Mouse (Mus musculus): ENCODE data around the gene Abca7. TPM values are rescaled to one million over a fixed set of nuclear protein-coding genes. Genes with fewer than 3 reads are reported as not detected.

The Abca7 gene
- polyA plus RNA-seq, 1 experiment from 2014 or later = 2.9 TPM

- no peak for DNase-seq (ENCODE audit: extremely low spot score, low spot score)
- Histone ChIP-seq H3K27ac (0 out of 2 replicates have a peak overlapping the region, but pooled peaks have one; percentile 25), H3K36me3 (replicated peaks) (peaks cover 51% of the 10 kb centered on the region), H3K27me3 (ENCODE audit: poor library complexity, severe bottlenecking) (no peaks in the 10 kb centered on the region), H3K4me3 (peak overlapping the region; percentile 90), H3K4me1 (peaks cover 58% of the 10 kb centered on the region), H3K9me3 (no peaks in the 10 kb centered on the region)
- 86% methylated on average over 5 of the region's 5 CpGs for WGBS
Observed at GRCm38 (mm10) chr10:80055364-80055763, 59.1 kb downstream of the Abca7 start.

GRCm38 (mm10) chr10:80055891-80056290 is 59.6 kb downstream of the Abca7 start:
- 90% methylated on average over 10 of the region's 10 CpGs for WGBS
- H3K36me3 ChIP-seq (replicated peaks) = peaks cover 57% of the 10 kb centered on the region
- H3K9me3 ChIP-seq = no peaks in the 10 kb centered on the region
- 0 out of 2 replicates have a peak overlapping the region, but pooled peaks have one; percentile 90 for H3K4me3 ChIP-seq
- no peak for DNase-seq (ENCODE audit: extremely low spot score, low spot score)
- H3K27ac ChIP-seq = no peak overlapping the region
- H3K27me3 ChIP-seq (ENCODE audit: poor library complexity, severe bottlenecking) = no peaks in the 10 kb centered on the region
- peaks cover 53% of the 10 kb centered on the region for H3K4me1 ChIP-seq

GRCm38 (mm10) chr10:80056506-80056905 is 60.2 kb downstream of the Abca7 start:
- WGBS = 92% methylated on average over 4 of the region's 4 CpGs

GRCm38 (mm10) chr10:80056976-80057682 is 60.8 kb downstream of the Abca7 start:
- Histone ChIP-seq H3K27ac (0 out of 2 replicates have a peak overlapping the region, but pooled peaks have one; percentile 6), H3K4me1 (peaks cover 40% of the 10 kb centered on the region), H3K4me3 (no peak overlapping the region), H3K36me3 (replicated peaks) (peaks cover 69% of the 10 kb centered on the region), H3K27me3 (ENCODE audit: poor library complexity, severe bottlenecking) (no peaks in the 10 kb centered on the region), H3K9me3 (no peaks in the 10 kb centered on the region)
- no peak for DNase-seq (ENCODE audit: extremely low spot score, low spot score)
- WGBS = 91% methylated on average over 27 of the region's 27 CpGs

More at GRCm38 (mm10) chr10:80056506-80056905, 60.2 kb downstream of the Abca7 start:
- DNase-seq (ENCODE audit: extremely low spot score, low spot score) = no peak
- Histone ChIP-seq H3K27ac (no peak overlapping the region), H3K4me1 (peaks cover 47% of the 10 kb centered on the region), H3K9me3 (no peaks in the 10 kb centered on the region), H3K27me3 (ENCODE audit: poor library complexity, severe bottlenecking) (no peaks in the 10 kb centered on the region), H3K4me3 (no peak overlapping the region), H3K36me3 (replicated peaks) (peaks cover 63% of the 10 kb centered on the region)

GRCm38 (mm10) chr10:80057683-80058326 is 61.5 kb downstream of the Abca7 start:
- H3K4me3 ChIP-seq = no peak overlapping the region
- 81% methylated on average over 30 of the region's 30 CpGs for WGBS
- H3K27ac ChIP-seq = peak overlapping the region; percentile 6; the same call in 1 of the 2 replicates
- H3K9me3 ChIP-seq = no peaks in the 10 kb centered on the region
- H3K27me3 ChIP-seq (ENCODE audit: poor library complexity, severe bottlenecking) = no peaks in the 10 kb centered on the region
- H3K4me1 ChIP-seq = peaks cover 34% of the 10 kb centered on the region
- DNase-seq (ENCODE audit: extremely low spot score, low spot score) = no peak
- H3K36me3 ChIP-seq (replicated peaks) = peaks cover 76% of the 10 kb centered on the region

GRCm38 (mm10) chr10:80063104-80063503 is 66.8 kb downstream of the Abca7 start:
- peaks cover under 1% of the 10 kb centered on the region; the same call in 1 of the 2 replicates for H3K4me1 ChIP-seq
- peaks cover 76% of the 10 kb centered on the region for H3K36me3 ChIP-seq (replicated peaks)
- no peak overlapping the region for H3K27ac ChIP-seq
- no peak overlapping the region for H3K4me3 ChIP-seq
- H3K9me3 ChIP-seq = no peaks in the 10 kb centered on the region
- H3K27me3 ChIP-seq (ENCODE audit: poor library complexity, severe bottlenecking) = no peaks in the 10 kb centered on the region
- 91% methylated on average over 5 of the region's 5 CpGs for WGBS
- no peak for DNase-seq (ENCODE audit: extremely low spot score, low spot score)

- H3K36me3 ChIP-seq (replicated peaks) = peaks cover 70% of the 10 kb centered on the region
Observed at GRCm38 (mm10) chr10:80063877-80064650, 67.8 kb downstream of the Abca7 start.

More at GRCm38 (mm10) chr10:80063877-80064650, 67.8 kb downstream of the Abca7 start:
- Histone ChIP-seq H3K27me3 (ENCODE audit: poor library complexity, severe bottlenecking) (no peaks in the 10 kb centered on the region), H3K4me1 (no peaks in the 10 kb centered on the region), H3K4me3 (no peak overlapping the region), H3K9me3 (no peaks in the 10 kb centered on the region), H3K27ac (no peak overlapping the region)
- 78% methylated on average over 23 of the region's 23 CpGs for WGBS
- DNase-seq (ENCODE audit: extremely low spot score, low spot score) = no peak

Other genes starting within 250 kb of the Abca7 start
- gene Polrmt, start 249.9 kb upstream of the Abca7 start, polyA plus RNA-seq (2016; fragmentation: Nextera tagmentation; extraction: Ambion mirVana) = 50.9 and 52.9 TPM in 2 replicates
- gene Fgf22, start 241.4 kb upstream of the Abca7 start, polyA plus RNA-seq (2016; fragmentation: Nextera tagmentation; extraction: Ambion mirVana) = 0.36 and 0.64 TPM in 2 replicates
- gene Rnf126, start 229.5 kb upstream of the Abca7 start, polyA plus RNA-seq (2016; fragmentation: Nextera tagmentation; extraction: Ambion mirVana) = 92.4 and 113 TPM in 2 replicates
- 1.1 and 1.5 TPM in 2 replicates for gene Fstl3, start 219.2 kb upstream of the Abca7 start, polyA plus RNA-seq (2016; fragmentation: Nextera tagmentation; extraction: Ambion mirVana)
- not detected in 2 replicates for gene Prss57, start 205.5 kb upstream of the Abca7 start, polyA plus RNA-seq (2016; fragmentation: Nextera tagmentation; extraction: Ambion mirVana)
- 114 and 119 TPM in 2 replicates for gene Palm, start 202.9 kb upstream of the Abca7 start, polyA plus RNA-seq (2016; fragmentation: Nextera tagmentation; extraction: Ambion mirVana)
- 0.18 and 1.0 TPM in 2 replicates for gene Misp, start 175.5 kb upstream of the Abca7 start, polyA plus RNA-seq (2016; fragmentation: Nextera tagmentation; extraction: Ambion mirVana)
- 370 and 377 TPM in 2 replicates for gene Ptbp1, start 142.1 kb upstream of the Abca7 start, polyA plus RNA-seq (2016; fragmentation: Nextera tagmentation; extraction: Ambion mirVana)
- 8.1 TPM in 2 replicates for gene Prtn3, start 122.0 kb upstream of the Abca7 start, polyA plus RNA-seq (2016; fragmentation: Nextera tagmentation; extraction: Ambion mirVana)
- gene Plppr3, start 121.9 kb upstream of the Abca7 start, polyA plus RNA-seq (2016; fragmentation: Nextera tagmentation; extraction: Ambion mirVana) = 91.4 and 102 TPM in 2 replicates
- not detected in 2 replicates for gene Elane, start 110.2 kb upstream of the Abca7 start, polyA plus RNA-seq (2016; fragmentation: Nextera tagmentation; extraction: Ambion mirVana)
- gene Cfd, start 105.6 kb upstream of the Abca7 start, polyA plus RNA-seq (2016; fragmentation: Nextera tagmentation; extraction: Ambion mirVana) = not detected in 2 replicates
- gene Med16, start 87.6 kb upstream of the Abca7 start, polyA plus RNA-seq (2016; fragmentation: Nextera tagmentation; extraction: Ambion mirVana) = 61.8 and 65.7 TPM in 2 replicates
- 1.9 TPM in 1 of 2 replicates, not detected in the other for gene Gm26602, start 85.6 kb upstream of the Abca7 start, polyA plus RNA-seq (2016; fragmentation: Nextera tagmentation; extraction: Ambion mirVana)
- 0.28 and 0.48 TPM in 2 replicates for gene Kiss1r, start 79.5 kb upstream of the Abca7 start, polyA plus RNA-seq (2016; fragmentation: Nextera tagmentation; extraction: Ambion mirVana)
- gene R3hdm4, start 75.3 kb upstream of the Abca7 start, polyA plus RNA-seq (2016; fragmentation: Nextera tagmentation; extraction: Ambion mirVana) = 112 and 116 TPM in 2 replicates
- gene Arid3a, start 69.5 kb upstream of the Abca7 start, polyA plus RNA-seq (2016; fragmentation: Nextera tagmentation; extraction: Ambion mirVana) = 12.5 and 13.0 TPM in 2 replicates
- 165 and 167 TPM in 2 replicates for gene Wdr18, start 36.3 kb upstream of the Abca7 start, polyA plus RNA-seq (2016; fragmentation: Nextera tagmentation; extraction: Ambion mirVana)
- gene Grin3b, start 25.8 kb upstream of the Abca7 start, polyA plus RNA-seq (2016; fragmentation: Nextera tagmentation; extraction: Ambion mirVana) = 0.20 and 0.31 TPM in 2 replicates
- 8.4 and 9.6 TPM in 2 replicates for gene Tmem259, start 12.2 kb upstream of the Abca7 start, polyA plus RNA-seq (2016; fragmentation: Nextera tagmentation; extraction: Ambion mirVana)
- gene Cnn2, start 7.9 kb upstream of the Abca7 start, polyA plus RNA-seq (2016; fragmentation: Nextera tagmentation; extraction: Ambion mirVana) = 222 and 226 TPM in 2 replicates
- gene Arhgap45, start 20.2 kb downstream of the Abca7 start, polyA plus RNA-seq (2016; fragmentation: Nextera tagmentation; extraction: Ambion mirVana) = 8.0 and 9.1 TPM in 2 replicates
- gene Polr2e, start 43.3 kb downstream of the Abca7 start, polyA plus RNA-seq (2016; fragmentation: Nextera tagmentation; extraction: Ambion mirVana) = 279 and 286 TPM in 2 replicates
- 670 and 692 TPM in 2 replicates for gene Gpx4, start 50.7 kb downstream of the Abca7 start, polyA plus RNA-seq (2016; fragmentation: Nextera tagmentation; extraction: Ambion mirVana)
- 14.7 and 15.6 TPM in 2 replicates for gene Sbno2, start 109.1 kb downstream of the Abca7 start, polyA plus RNA-seq (2016; fragmentation: Nextera tagmentation; extraction: Ambion mirVana)
- gene Stk11, start 119.3 kb downstream of the Abca7 start, polyA plus RNA-seq (2016; fragmentation: Nextera tagmentation; extraction: Ambion mirVana) = 14.4 and 18.1 TPM in 2 replicates
- gene Atp5d, start 142.1 kb downstream of the Abca7 start, polyA plus RNA-seq (2016; fragmentation: Nextera tagmentation; extraction: Ambion mirVana) = 495 and 498 TPM in 2 replicates
- 6.8 and 7.3 TPM in 2 replicates for gene Cbarp, start 144.3 kb downstream of the Abca7 start, polyA plus RNA-seq (2016; fragmentation: Nextera tagmentation; extraction: Ambion mirVana)
- gene Midn, start 151.8 kb downstream of the Abca7 start, polyA plus RNA-seq (2016; fragmentation: Nextera tagmentation; extraction: Ambion mirVana) = 19.1 and 19.8 TPM in 2 replicates
- 90.9 and 116 TPM in 2 replicates for gene Cirbp, start 169.5 kb downstream of the Abca7 start, polyA plus RNA-seq (2016; fragmentation: Nextera tagmentation; extraction: Ambion mirVana)
- 9.8 and 10.7 TPM in 2 replicates for gene 1600002K03Rik, start 176.4 kb downstream of the Abca7 start, polyA plus RNA-seq (2016; fragmentation: Nextera tagmentation; extraction: Ambion mirVana)
- gene Efna2, start 183.0 kb downstream of the Abca7 start, polyA plus RNA-seq (2016; fragmentation: Nextera tagmentation; extraction: Ambion mirVana) = 23.2 and 24.2 TPM in 2 replicates
- gene Mum1, start 229.9 kb downstream of the Abca7 start, polyA plus RNA-seq (2016; fragmentation: Nextera tagmentation; extraction: Ambion mirVana) = 89.4 and 98.3 TPM in 2 replicates

All from forebrain, embryonic 10.5 days (tissue).